Mouse (Mus musculus): ENCODE results near the gene Ube2f.

GRCm38 (mm10) chr1:91276581-91276980 lies 26.5 kb downstream of the Ube2f start:
- TF ChIP-seq CTCF (IDR thresholded peaks at IDR 0.05; ENCODE audit: control insufficient read depth, insufficient read depth, low read length) (no peak), POLR2A (IDR thresholded peaks at IDR 0.05; ENCODE audit: borderline replicate concordance, control insufficient read depth, low read depth, low read length) (no peak)
